Mouse (Mus musculus) gastrocnemius, adult 2 months (tissue): ENCODE measurements around the gene Ndrg3. TPM values are rescaled to one million over a fixed set of nuclear protein-coding genes. Genes with fewer than 3 reads are reported as not detected.

Experiments
- DNase-seq: peaks from one replicate; pipeline ENCODE4 v3.0.0; 2022
- H3K27ac ChIP-seq: fragments of 200-600 bp; 2 replicates; pipeline ENCODE4 v1.8.1; 2022; ENCODE audit warnings: mild to moderate bottlenecking
- H3K4me3 ChIP-seq: fragments of 200-600 bp; 2 replicates; pipeline ENCODE4 v1.8.1; 2022; ENCODE audit warnings: mild to moderate bottlenecking, moderate library complexity
- CTCF ChIP-seq: fragments of 200-600 bp; IDR thresholded peaks from 2 replicates; pipeline ENCODE4 v1.8.1; 2022; ENCODE audit warnings: antibody characterized with exemption, mild to moderate bottlenecking, moderate library complexity
- intact Hi-C: fragments of 180-260 bp; cut with DNase I; formaldehyde crosslinking; loops from one replicate; pipeline ENCODE4 v1.15.1; 2025
- total RNA-seq, 2 experiments: library from RNA; stranded (reverse); gene quantifications; 2 replicates each; pipeline ENCODE4 v1.2.3; 2021

Gene Ndrg3
- total RNA-seq, 2 experiments from 2014 or later = 31.9 to 33.4 TPM

DNA sequence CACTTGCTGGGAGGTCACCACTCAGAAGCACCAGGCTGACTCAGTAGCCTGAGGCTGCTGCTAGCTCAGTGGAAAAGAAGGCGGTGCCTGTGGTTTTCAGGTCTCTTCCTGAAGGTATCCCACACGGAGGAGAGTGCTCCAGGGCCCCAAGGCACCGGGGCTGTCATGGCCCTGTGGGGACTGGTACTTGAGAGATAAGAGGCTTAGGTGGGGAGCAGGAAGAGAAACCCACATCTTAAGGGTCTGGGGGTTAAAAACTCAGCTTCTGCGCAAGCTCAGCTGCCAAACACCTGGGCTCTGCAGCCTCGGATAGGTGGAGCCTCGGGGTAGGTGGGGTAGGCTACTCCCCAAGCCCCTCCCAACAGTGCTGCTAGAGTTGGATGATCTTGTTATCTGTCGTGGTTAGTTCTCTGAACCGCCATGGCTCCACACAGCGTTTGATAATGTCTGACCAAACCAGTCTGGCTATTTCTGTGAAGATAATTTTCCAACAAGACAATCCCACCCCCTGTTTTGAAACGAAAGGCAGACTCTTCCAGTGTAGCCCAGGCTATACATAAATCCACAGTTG is 109.3 kb downstream of the Ndrg3 start:
- TF ChIP-seq CTCF = no peak
- intact Hi-C loops = no loop called here
- no peak overlapping the region for H3K4me3 ChIP-seq
- no peak overlapping the region for H3K27ac ChIP-seq
- no peak for DNase-seq

DNA sequence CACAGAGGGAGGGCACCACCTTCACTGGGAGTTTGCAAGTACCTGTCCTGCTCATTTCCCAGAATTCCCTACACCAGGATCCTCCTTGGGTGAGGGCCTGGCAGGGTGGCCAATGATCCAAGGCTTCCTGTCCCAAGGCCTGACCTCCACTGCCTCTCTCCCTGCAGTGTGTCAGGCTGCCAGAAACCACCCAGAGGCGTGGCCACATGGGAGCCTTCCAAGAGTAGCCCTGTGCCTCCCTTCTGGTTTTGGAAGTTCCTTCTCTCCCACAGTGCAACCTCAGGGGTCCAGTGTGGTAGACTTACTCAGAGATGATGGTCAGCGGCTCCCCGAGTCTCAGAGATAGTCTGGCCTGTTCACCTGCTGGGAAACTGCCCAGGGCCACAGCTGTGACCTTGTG is 112.3 kb downstream of the Ndrg3 start:
- TF ChIP-seq CTCF = no peak
- intact Hi-C loops = no loop called here
- H3K4me3 ChIP-seq = no peak overlapping the region
- no peak for DNase-seq
- no peak overlapping the region for H3K27ac ChIP-seq

DNA sequence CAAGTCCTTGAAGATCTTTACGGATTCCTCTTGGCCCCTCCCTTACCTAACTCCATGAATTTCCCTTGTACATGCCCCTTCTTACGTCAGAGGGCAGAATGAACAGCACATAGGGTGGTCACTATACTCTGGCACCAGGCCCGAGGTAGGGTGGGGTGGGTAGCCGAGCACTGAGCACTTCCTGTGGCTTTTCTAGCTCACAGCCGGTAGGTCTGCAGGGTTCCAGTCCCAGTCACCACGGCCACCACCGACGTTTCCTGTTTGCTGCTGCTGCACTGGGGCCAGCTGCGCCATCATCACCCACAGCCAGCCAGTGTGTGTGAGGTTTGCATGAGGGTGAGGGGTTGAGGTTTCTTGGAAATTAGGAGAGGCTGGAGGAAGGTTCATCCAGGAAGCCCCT is 114.1 kb downstream of the Ndrg3 start:
- no peak for TF ChIP-seq CTCF
- Histone ChIP-seq H3K27ac (no peak overlapping the region), H3K4me3 (no peak overlapping the region)
- intact Hi-C loops = no loop called here
- no peak for DNase-seq

Other genes starting within 250 kb of the Ndrg3 start
- 10 to 100 TPM; 41.2 to 50.0 TPM for gene Myl9, start 216.6 kb downstream of the Ndrg3 start, total RNA-seq
- gene Tgif2, start 152.0 kb downstream of the Ndrg3 start, total RNA-seq = under 1 TPM; 0.15 to 0.28 TPM
- under 1 TPM; 0.73 to 0.79 TPM for gene 4930518I15Rik, start 134.1 kb downstream of the Ndrg3 start, total RNA-seq
- gene Rab5if, start 128.9 kb downstream of the Ndrg3 start, total RNA-seq = 10 to 100 TPM; 89.0 to 98.6 TPM
- not detected for gene Sla2, start 104.9 kb downstream of the Ndrg3 start, total RNA-seq
- gene Dsn1, start 15.1 kb upstream of the Ndrg3 start, total RNA-seq = 1 to 10 TPM; 1.2 to 1.6 TPM
- gene Soga1, start 87.2 kb upstream of the Ndrg3 start, total RNA-seq = 1 to 10 TPM; 2.8 to 4.5 TPM
- not detected for gene Tldc2, start 95.0 kb upstream of the Ndrg3 start, total RNA-seq
- gene Samhd1, start 143.2 kb upstream of the Ndrg3 start, total RNA-seq = 10 to 100 TPM; 15.1 to 15.8 TPM
- 1 to 10 TPM; 1.6 to 1.7 TPM for gene Rbl1, start 212.5 kb upstream of the Ndrg3 start, total RNA-seq